Mouse (Mus musculus) macrophage (primary cell): ENCODE measurements around the gene Zbtb8a. TPM values are rescaled to one million over a fixed set of nuclear protein-coding genes. Genes with fewer than 3 reads are reported as not detected.
A peak's percentile ranks its signal among the peaks of the same experiment; 100 is the strongest.
"Not testable (repeated sequence)": the region's sequence is repeated elsewhere in the genome, so short reads cannot be mapped to it uniquely, and the experiment has no call there.

Experiments
- H3K27ac ChIP-seq: fragments of 350-480 bp; formaldehyde crosslinking; 2 replicates; pipeline ENCODE4 v1.9.0; 2021
- H3K36me3 ChIP-seq: fragments of 350-480 bp; formaldehyde crosslinking; 2 replicates; pipeline ENCODE4 v1.9.0; 2021; ENCODE audit errors: inconsistent target
- H3K4me3 ChIP-seq: fragments of 350-480 bp; formaldehyde crosslinking; 2 replicates; pipeline ENCODE4 v1.9.0; 2021; ENCODE audit errors: inconsistent target
- H3K79me2 ChIP-seq: fragments of 350-480 bp; formaldehyde crosslinking; 2 replicates; pipeline ENCODE4 v1.9.0; 2021; ENCODE audit errors: inconsistent target
- WGBS: methylation state at CpG from one replicate; pipeline ENCODE4 v1.1.7; 2026; ENCODE audit warnings: inconsistent platforms; ENCODE audit not compliant: missing documents; 5-methylcytosine and 5-hydroxymethylcytosine counted together
- polyA plus RNA-seq: library from polyadenylated mRNA; stranded (reverse); fragments of 250-400 nt; gene quantifications from 3 replicates; pipeline ENCODE4 v1.2.4, GENCODE M21; 2018; ENCODE audit warnings: inconsistent platforms
- total RNA-seq, 78 experiments: library from RNA; depleted of rRNA; stranded (reverse); fragments of 250-400 nt; gene quantifications; 1 replicate in 9 of 78; 2 replicates in 24 of 78; 3 replicates in 43 of 78; 4 replicates in 2 of 78; pipeline ENCODE4 v1.2.4; 2018; ENCODE audit warnings: inconsistent platforms in 56 of 78

Gene Zbtb8a
- total RNA-seq (2018; cell fraction: chromatin; rRNA removed) = 10 to 100 TPM in 1 of 26 experiments, 1 to 10 TPM in 18, under 1 TPM in 6, not detected in 1; 0.48 to 25.4 (median 2.1) TPM
- 1 to 10 TPM in 25 of 26 experiments, under 1 TPM in 1; 0.61 to 8.0 (median 3.0) TPM for total RNA-seq (2018; cell fraction: cytosol; rRNA removed)
- 10 to 100 TPM in 1 of 26 experiments, 1 to 10 TPM in 23, under 1 TPM in 2; 0.36 to 21.3 (median 2.9) TPM for total RNA-seq (2018; cell fraction: nucleus; rRNA removed)
- 2.0 to 3.6 TPM (median 3.3 TPM) in 3 replicates for polyA plus RNA-seq

- H3K36me3 ChIP-seq = no peaks in the 10 kb centered on the region
- peaks cover 3% of the 10 kb centered on the region; the same call in 1 of the 2 replicates for H3K79me2 ChIP-seq
- WGBS = 2% methylated on average over 44 of the region's 65 CpGs
- peak within 1 kb of the TSS; percentile 52 for H3K27ac ChIP-seq
- H3K4me3 ChIP-seq = peak within 1 kb of the TSS; percentile 85
These were observed at the start of gene Zbtb8a for GRCm38 (mm10) chr4:129377601-129378390. TSS of gene Zbtb8a (minus strand) at chr4:129378116.

GRCm38 (mm10) chr4:129418321-129418720, 40.4 kb upstream of the Zbtb8a start:
- H3K79me2 ChIP-seq = no peaks in the 10 kb centered on the region
- WGBS = 80% methylated on average over 5 of the region's 5 CpGs

GRCm38 (mm10) chr4:129416478-129416877, 38.6 kb upstream of the Zbtb8a start:
- 85% methylated on average over 5 of the region's 5 CpGs for WGBS
- H3K79me2 ChIP-seq = no peaks in the 10 kb centered on the region
- H3K36me3 ChIP-seq = no peaks in the 10 kb centered on the region
- H3K4me3 ChIP-seq = no peak overlapping the region
- H3K27ac ChIP-seq = no peak overlapping the region

More at GRCm38 (mm10) chr4:129418321-129418720, 40.4 kb upstream of the Zbtb8a start:
- Histone ChIP-seq H3K36me3 (no peaks in the 10 kb centered on the region), H3K4me3 (no peak overlapping the region), H3K27ac (no peak overlapping the region)

- Histone ChIP-seq H3K36me3 (no peaks in the 10 kb centered on the region), H3K27ac (no peak overlapping the region), H3K79me2 (no peaks in the 10 kb centered on the region), H3K4me3 (no peak overlapping the region)
- WGBS = 96% methylated on average over 5 of the region's 5 CpGs
These were observed 38.0 kb upstream of the Zbtb8a start for GRCm38 (mm10) chr4:129415892-129416291.

- Histone ChIP-seq H3K79me2 (no peaks in the 10 kb centered on the region), H3K27ac (no peak overlapping the region), H3K36me3 (no peaks in the 10 kb centered on the region), H3K4me3 (no peak overlapping the region)
These were observed 33.1 kb upstream of the Zbtb8a start for GRCm38 (mm10) chr4:129410991-129411390.

- not testable (repeated sequence) for H3K79me2 ChIP-seq, H3K27ac ChIP-seq, H3K4me3 ChIP-seq, H3K36me3 ChIP-seq
- WGBS = 87% methylated on average over 3 of the region's 3 CpGs
These were observed 32.6 kb upstream of the Zbtb8a start for GRCm38 (mm10) chr4:129410532-129410931.

- Histone ChIP-seq H3K4me3 (no peak overlapping the region), H3K36me3 (no peaks in the 10 kb centered on the region), H3K79me2 (no peaks in the 10 kb centered on the region), H3K27ac (no peak overlapping the region)
- 4% methylated on average over 25 of the region's 25 CpGs for WGBS
These were observed 28.5 kb upstream of the Zbtb8a start for GRCm38 (mm10) chr4:129406447-129406846.

GRCm38 (mm10) chr4:129399813-129400212, 21.9 kb upstream of the Zbtb8a start:
- Histone ChIP-seq H3K27ac (no peak overlapping the region), H3K79me2 (no peaks in the 10 kb centered on the region)
- 82% methylated on average over 3 of the region's 4 CpGs for WGBS

GRCm38 (mm10) chr4:129396960-129397359, 19.0 kb upstream of the Zbtb8a start:
- Histone ChIP-seq H3K27ac (no peak overlapping the region), H3K36me3 (no peaks in the 10 kb centered on the region), H3K79me2 (no peaks in the 10 kb centered on the region), H3K4me3 (no peak overlapping the region)
- 92% methylated on average over 3 of the region's 3 CpGs for WGBS

More at GRCm38 (mm10) chr4:129399813-129400212, 21.9 kb upstream of the Zbtb8a start:
- Histone ChIP-seq H3K36me3 (no peaks in the 10 kb centered on the region), H3K4me3 (no peak overlapping the region)

GRCm38 (mm10) chr4:129394089-129394870, 16.4 kb upstream of the Zbtb8a start:
- Histone ChIP-seq H3K36me3 (no peaks in the 10 kb centered on the region), H3K27ac (no peak overlapping the region), H3K79me2 (no peaks in the 10 kb centered on the region), H3K4me3 (no peak overlapping the region)
- WGBS = 59% methylated on average over 10 of the region's 12 CpGs

GRCm38 (mm10) chr4:129390936-129391557, 13.1 kb upstream of the Zbtb8a start:
- WGBS = 85% methylated on average over 7 of the region's 7 CpGs
- no peaks in the 10 kb centered on the region for H3K36me3 ChIP-seq
- no peak overlapping the region for H3K27ac ChIP-seq
- no peaks in the 10 kb centered on the region for H3K79me2 ChIP-seq
- no peak overlapping the region for H3K4me3 ChIP-seq

GRCm38 (mm10) chr4:129390216-129390743, 12.4 kb upstream of the Zbtb8a start:
- WGBS = 87% methylated on average over 13 of the region's 14 CpGs
- Histone ChIP-seq H3K4me3 (no peak overlapping the region), H3K79me2 (no peaks in the 10 kb centered on the region), H3K36me3 (no peaks in the 10 kb centered on the region), H3K27ac (no peak overlapping the region)

GRCm38 (mm10) chr4:129388404-129388803, 10.5 kb upstream of the Zbtb8a start:
- Histone ChIP-seq H3K27ac (no peak overlapping the region), H3K79me2 (no peaks in the 10 kb centered on the region), H3K4me3 (no peak overlapping the region), H3K36me3 (no peaks in the 10 kb centered on the region)
- WGBS = 90% methylated on average over 5 of the region's 5 CpGs

GRCm38 (mm10) chr4:129386989-129387388, 9.1 kb upstream of the Zbtb8a start:
- no peak overlapping the region for H3K4me3 ChIP-seq
- H3K36me3 ChIP-seq = no peaks in the 10 kb centered on the region
- no peak overlapping the region for H3K27ac ChIP-seq
- no peaks in the 10 kb centered on the region for H3K79me2 ChIP-seq
- WGBS = 67% methylated on average over 1 of the region's 2 CpGs
